Mouse (Mus musculus): ENCODE measurements around the gene Ppp1r12b.
"Not testable (repeated sequence)": the region's sequence is repeated elsewhere in the genome, so short reads cannot be mapped to it uniquely, and the experiment has no call there.

Ppp1r12b gene

DNA sequence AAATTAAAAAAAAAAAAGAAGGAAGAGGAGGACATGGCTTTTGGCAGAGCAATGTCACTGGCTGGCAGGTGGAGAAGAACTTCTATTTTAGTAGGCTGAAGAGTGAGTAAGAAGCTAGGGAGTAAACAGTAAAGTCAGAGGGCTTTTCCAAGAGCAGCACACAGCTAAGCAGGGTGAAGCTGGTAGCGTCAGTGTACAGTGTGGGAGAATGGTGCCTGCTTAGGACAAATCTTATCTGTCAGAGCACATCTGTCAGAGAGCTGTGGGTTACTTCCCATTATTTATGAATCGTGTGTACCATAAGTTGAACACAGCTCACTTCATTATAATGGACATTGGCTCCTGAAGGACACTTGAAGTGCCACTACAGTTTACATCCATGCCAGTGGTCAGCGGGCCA is 102.9 kb downstream of the Ppp1r12b start:
- in situ Hi-C loops (cut with MboI, MseI), result loop anchor here (5.0 to 10.0 kb wide), 2 partner anchors 108 to 180 kb away; no protein-coding TSS in a partner anchor

DNA sequence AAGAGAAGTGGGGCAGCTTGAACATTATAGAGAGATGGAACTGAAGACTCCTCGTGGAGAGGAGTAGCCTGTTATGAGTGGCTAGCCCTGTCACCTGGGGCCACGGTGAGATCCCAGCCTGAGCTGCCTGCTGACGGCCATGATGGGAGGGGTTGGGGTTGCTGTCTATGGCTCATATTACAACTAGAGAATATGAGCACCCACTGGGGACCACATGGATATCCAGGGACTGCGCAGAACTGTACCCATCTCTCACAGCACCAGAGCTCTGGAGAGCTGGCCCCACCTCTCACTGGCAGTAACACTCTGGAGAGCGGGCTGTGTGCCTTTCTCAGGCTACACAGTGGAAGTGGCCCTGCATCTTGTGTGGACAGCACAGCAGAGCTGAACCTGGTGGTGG is 104.5 kb downstream of the Ppp1r12b start:
- in situ Hi-C loops (cut with MboI, MseI), result loop anchor here (5.0 to 10.0 kb wide), 2 partner anchors 106 to 179 kb away; no protein-coding TSS in a partner anchor

GRCm38 (mm10) chr1:134850361-134850760 is 105.4 kb downstream of the Ppp1r12b start:
- in situ Hi-C loops (cut with MboI, MseI), result loop anchor here (5.0 to 10.0 kb wide), 2 partner anchors 106 to 178 kb away; no protein-coding TSS in a partner anchor

DNA sequence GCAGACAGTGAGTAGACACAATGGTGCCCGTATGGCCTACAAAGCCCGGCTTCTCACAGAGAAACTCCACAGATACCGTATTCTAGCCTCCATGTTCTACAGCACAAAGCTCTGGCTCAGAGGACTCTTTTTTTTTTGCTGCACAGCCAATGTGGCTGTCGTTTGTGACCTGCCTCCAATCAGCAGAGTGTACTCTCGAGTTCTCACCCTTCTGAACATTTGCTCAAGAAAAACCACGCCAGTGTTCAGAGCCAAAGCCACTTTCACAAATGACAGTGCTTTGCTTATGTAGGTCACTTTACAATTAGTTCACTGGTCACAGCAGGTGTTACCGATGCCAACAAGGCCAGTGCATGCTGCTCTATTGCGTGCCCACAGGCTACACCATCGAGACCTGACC is 107.9 kb downstream of the Ppp1r12b start:
- in situ Hi-C loops (cut with MboI, MseI), result no loop called here

DNA sequence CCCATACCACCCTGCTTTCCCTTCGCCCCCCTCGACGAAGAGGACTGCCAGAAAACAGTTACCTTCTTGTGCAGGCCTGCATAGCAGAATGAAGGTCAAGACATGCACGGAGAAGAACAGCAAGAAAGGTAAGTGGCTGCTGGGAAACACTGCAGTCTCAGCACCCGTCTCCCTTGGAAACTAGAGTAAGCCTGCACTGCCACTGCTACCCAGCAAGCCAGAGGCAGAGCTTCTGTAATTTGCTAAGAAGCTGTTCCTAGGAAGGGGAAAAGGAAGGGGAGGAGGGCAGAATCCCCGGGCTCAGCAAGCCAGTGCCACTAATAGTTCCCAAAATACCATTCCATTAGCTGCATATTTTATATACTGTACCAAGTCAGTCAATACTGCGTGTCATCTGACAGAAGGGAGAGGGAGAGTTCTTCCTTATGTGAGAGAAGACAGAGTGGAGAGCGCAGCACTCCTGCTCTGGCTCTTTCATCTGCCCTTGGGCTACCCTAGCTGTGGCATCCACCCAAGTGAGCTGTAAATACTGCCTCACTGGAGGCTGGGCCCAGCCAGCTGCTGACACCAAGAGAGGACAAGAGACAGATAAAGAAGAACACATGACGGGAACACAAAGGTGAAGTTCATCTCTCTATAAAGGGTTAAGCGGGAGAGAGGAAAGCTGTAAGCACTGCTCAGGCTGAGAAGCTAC is 109.3 kb downstream of the Ppp1r12b start:
- in situ Hi-C loops (cut with MboI, MseI), result no loop called here

DNA sequence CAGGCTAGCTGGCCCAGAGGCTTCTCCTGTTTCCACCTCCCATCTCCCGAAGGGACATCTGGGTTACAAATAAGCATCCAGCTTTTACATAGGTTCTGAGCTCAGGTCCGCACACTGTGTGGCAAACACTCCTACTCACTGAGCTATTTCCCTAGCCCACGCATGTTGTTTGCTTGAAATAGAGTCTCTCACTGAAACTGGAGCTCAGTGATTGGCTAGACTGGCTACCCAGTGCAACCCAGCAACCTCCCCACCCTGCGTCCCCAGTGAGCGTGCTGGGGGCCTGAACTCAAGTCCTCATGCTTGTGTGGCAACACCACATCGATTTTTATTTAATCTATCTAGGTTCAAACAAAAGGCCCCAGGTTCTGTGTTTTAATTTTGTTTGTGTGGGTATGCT is 112.4 kb downstream of the Ppp1r12b start:
- in situ Hi-C loops (cut with MboI, MseI), result no loop called here

DNA sequence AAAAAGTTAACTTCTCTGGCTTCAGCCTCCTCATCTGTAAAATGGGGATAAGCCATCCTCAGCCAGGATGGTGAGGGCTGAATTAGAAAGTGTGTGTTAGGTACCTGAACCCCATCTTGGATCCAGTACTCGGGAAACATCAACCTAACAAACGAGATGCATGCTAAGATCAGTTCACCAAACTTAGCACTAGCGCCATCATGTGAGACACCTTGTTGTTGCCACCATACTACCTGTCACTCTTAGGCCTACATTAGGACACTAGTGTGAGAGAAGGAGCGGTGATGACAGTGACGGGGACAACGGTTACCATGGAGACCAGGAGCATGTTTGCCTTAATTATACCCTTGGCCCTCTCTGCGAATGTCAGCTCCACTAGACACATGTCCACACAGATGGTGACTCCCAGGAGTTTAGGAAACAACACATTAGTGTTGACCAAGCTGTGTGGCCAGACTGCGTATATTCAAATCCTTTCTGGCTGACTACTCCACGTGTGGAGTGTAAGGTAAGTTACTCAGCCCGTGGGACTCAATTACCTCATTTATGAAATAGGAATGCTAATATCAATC is 118.7 kb downstream of the Ppp1r12b start:
- in situ Hi-C loops (cut with MboI, MseI), result no loop called here

DNA sequence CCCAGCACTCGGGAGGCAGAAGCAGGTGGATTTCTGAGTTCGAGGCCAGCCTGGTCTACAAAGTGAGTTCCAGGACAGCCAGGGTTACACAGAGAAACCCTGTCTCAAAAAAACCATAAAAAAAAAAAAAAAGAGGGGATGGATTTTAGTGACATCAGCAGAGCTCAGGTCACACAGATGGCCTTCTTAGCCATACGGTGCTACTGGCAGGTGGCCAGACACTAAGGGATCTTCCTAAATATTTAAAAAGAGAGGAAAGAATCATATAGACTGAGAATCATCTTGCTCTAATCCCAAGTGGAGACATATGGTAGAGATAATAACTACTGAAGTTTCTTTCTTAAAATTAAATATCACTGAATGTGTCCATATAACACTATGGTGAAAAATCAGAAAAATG is 124.9 kb downstream of the Ppp1r12b start:
- in situ Hi-C loops (cut with MboI, MseI), result not testable (repeated sequence)

DNA sequence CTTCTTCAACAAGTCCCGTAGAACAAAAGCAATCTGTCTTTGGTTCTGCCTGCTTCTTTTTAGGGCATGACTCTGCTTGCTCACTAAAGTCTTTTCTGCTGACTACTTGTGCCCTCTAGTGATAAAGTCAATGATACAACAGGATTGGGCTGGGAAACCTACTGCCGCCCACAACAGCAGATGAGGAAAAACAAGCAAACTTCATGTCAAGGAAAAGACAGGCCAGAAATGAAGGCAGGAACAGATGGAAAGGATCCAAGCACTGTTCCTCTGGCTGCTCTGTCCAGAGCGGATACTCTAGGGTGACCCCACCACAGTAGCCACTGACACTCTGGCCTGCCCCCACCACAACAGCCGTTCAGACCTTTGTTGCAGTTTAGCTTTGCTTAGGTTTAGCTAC is 126.1 kb downstream of the Ppp1r12b start:
- in situ Hi-C loops (cut with MboI, MseI), result no loop called here

DNA sequence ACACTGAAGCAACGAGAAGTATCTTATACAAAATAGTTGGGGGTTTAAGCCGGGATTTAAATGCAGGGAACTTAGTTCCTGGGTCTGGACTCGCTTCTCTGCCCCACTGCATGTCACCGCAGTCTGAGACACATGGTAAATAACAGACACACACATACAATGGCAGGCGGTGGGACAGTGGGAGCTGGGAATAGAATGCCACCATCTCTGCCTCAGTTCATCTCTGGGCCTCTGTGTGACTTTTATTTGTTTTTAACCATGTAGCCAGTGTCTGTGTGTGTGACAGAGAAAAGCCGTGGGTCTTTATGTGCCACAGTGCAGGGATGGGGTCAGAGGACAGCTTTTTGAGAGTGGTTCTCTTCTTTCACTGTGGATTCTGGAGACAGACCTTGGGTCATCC is 130.8 kb downstream of the Ppp1r12b start:
- in situ Hi-C loops (cut with MboI, MseI), result no loop called here

DNA sequence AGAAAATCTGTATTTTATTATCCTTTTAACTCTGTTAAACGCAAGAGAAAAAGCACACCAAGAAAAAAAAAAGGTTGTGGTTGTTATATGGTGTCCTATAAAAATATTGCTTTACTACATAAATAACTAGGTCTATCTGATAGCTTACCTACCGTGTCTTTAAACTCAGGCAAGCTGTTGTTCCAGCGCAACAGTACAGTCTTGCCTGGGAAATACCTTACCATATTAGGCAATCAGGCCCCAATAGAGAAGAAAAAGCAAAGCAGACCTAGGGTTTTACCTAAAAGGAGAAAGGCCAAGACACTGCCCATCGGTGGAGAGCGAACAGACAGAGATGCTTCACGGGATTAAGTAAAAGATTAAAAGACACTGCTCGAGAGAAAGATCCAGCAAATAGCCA is 131.9 kb downstream of the Ppp1r12b start:
- in situ Hi-C loops (cut with MboI, MseI), result no loop called here

- in situ Hi-C loops (cut with MboI, MseI), result no loop called here
Observed at GRCm38 (mm10) chr1:134823323-134823722, 132.4 kb downstream of the Ppp1r12b start.

- in situ Hi-C loops (cut with MboI, MseI), result no loop called here
Observed at GRCm38 (mm10) chr1:134820882-134821281, 134.9 kb downstream of the Ppp1r12b start.

- in situ Hi-C loops (cut with MboI, MseI), result no loop called here
Observed at GRCm38 (mm10) chr1:134819196-134819595, 136.5 kb downstream of the Ppp1r12b start.

DNA sequence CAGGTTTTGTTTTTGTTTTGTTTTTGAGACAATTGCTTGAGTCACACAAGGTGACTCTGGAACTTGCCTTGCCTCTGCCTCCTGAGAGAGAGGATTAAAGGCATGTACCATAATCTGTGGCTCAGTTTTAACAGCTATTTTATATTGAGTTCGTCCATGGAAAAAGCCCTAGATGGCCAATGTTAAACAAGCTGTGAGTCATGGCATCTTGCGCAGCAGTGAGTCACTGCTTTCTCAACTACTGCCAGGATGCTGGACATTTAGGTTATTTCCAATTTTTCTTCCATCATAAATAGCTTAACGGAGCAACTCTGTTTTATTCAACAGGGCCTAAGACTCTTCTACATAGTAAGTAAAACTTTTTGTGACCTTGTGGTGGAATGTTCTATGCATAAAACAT is 137.0 kb downstream of the Ppp1r12b start:
- in situ Hi-C loops (cut with MboI, MseI), result no loop called here

GRCm38 (mm10) chr1:134817916-134818595 is 137.7 kb downstream of the Ppp1r12b start:
- in situ Hi-C loops (cut with MboI, MseI), result no loop called here

DNA sequence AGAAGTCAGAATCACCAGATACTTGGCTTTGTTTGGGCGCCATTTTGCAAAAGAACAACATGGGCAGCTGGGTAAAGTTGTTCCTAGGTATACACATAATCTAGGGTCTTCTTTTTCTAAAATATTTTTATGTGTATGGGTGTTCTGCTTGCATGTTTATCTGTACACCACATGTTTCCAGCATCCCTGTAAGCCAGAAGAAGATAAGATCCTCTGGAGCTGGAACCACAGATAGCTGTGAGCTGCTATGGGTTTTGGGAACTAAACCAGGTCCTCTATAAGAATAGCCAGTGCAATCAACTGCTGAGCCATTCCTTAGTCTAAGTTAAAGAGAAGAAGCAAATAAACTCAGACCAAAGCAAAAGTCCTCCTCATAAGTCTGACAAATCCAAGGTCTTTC is 138.6 kb downstream of the Ppp1r12b start:
- in situ Hi-C loops (cut with MboI, MseI), result no loop called here

GRCm38 (mm10) chr1:134816617-134817016 is 139.1 kb downstream of the Ppp1r12b start:
- in situ Hi-C loops (cut with MboI, MseI), result no loop called here

DNA sequence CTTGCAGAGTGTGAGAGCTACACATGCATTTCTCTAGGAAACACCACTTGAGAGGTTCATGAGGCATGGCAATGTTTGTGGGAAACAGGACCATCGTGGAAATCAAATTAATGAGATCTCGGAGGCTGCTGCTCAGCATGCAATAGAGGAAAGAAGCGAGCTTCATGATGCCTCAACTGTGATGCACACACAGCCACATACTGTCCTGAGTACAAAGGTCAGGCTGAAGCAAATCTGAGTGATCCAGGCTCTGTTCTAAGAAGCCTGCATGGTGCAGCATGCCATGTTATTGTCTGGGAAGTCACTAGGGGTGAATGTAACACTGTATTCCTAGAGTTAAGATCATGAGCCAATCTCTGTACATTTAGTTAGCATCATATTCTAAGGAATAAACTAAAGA is 140.0 kb downstream of the Ppp1r12b start:
- in situ Hi-C loops (cut with MboI, MseI), result no loop called here

GRCm38 (mm10) chr1:134805471-134805870 is 150.3 kb downstream of the Ppp1r12b start:
- in situ Hi-C loops (cut with MboI, MseI), result no loop called here

GRCm38 (mm10) chr1:134804373-134804772 is 151.4 kb downstream of the Ppp1r12b start:
- in situ Hi-C loops (cut with MboI, MseI), result no loop called here

DNA sequence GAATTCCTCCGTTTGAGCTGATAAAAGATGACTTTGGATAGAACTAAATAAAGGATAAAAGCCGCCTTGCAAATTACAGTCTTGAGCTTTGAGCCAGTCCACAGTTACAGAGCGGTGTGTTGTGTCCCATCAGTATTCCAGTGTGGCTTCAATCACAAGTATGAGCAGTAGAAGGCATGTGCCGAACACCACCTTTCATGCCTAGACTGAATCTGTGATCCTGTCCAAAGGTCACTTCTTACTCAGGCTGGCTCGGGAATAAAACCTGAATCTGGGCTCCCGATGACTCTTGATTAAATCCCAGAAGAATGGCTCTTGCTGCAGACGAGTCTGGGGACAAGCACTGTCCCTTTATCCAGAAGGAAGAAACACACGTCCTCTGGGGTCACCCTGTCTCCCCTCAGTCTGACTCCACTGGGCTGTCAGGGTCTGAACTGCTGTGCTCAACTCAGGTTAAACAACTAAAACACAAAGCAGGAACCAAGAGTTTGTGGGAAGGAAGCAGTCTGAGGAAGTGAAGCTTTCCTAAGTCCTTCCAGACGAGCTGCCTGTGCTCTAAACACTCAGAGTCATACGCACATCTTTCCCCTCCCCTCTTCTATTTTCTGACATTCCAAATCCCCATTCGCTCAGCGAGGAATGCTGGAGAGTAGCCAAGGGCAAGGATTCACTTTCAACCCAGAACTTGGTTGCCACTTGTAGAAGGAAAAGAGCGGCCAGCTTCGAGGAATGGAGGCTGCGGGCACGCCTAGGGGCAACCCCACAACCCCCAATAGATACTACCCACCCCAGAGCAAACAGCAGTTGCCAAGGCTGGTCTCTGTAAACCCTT is 152.2 kb downstream of the Ppp1r12b start:
- in situ Hi-C loops (cut with MboI, MseI), result no loop called here
